Mouse (Mus musculus) hindbrain, embryonic 16.5 days (tissue): ENCODE results near the gene Arhgef11. TPM values are rescaled to one million over a fixed set of nuclear protein-coding genes. Genes with fewer than 3 reads are reported as not detected.

Experiments used
- ATAC-seq: fragments of 200-750 bp; cut with Nextera tagmentation; 2 replicates; pipeline ENCODE4 v1.8.0; 2017; ENCODE audit warnings: moderate TSS enrichment, moderate library complexity
- H3K27ac ChIP-seq: fragments of 300-500 bp; sonication (generic); 2 replicates; pipeline ENCODE4 v1.5.1; 2014; ENCODE audit warnings: low read depth, mild to moderate bottlenecking, control low read depth, low read length, moderate library complexity
- H3K27me3 ChIP-seq: fragments of 300-500 bp; sonication (generic); replicated peaks from 2 replicates; pipeline ENCODE4 v1.6.1; 2014; ENCODE audit warnings: low read length; ENCODE audit not compliant: control insufficient read depth, insufficient read depth
- H3K36me3 ChIP-seq: fragments of 300-500 bp; sonication (generic); 2 replicates; pipeline ENCODE4 v1.6.1; 2014; ENCODE audit warnings: mild to moderate bottlenecking, low read length, moderate library complexity, mixed read lengths; ENCODE audit not compliant: control insufficient read depth, insufficient read depth
- H3K4me1 ChIP-seq: fragments of 300-500 bp; sonication (generic); 2 replicates; pipeline ENCODE4 v1.6.1; 2014; ENCODE audit warnings: low read depth, low read length; ENCODE audit not compliant: control insufficient read depth, insufficient read depth
- H3K4me2 ChIP-seq: fragments of 300-500 bp; sonication (generic); 2 replicates; pipeline ENCODE4 v1.6.1; 2014; ENCODE audit warnings: mild to moderate bottlenecking, low read length, control low read depth, moderate library complexity
- H3K4me3 ChIP-seq: fragments of 300-500 bp; sonication (generic); 2 replicates; pipeline ENCODE4 v1.5.1; 2014; ENCODE audit warnings: mild to moderate bottlenecking, low read length, control low read depth, moderate library complexity
- H3K9ac ChIP-seq: fragments of 300-500 bp; sonication (generic); 2 replicates; pipeline ENCODE4 v1.6.1; 2014; ENCODE audit warnings: low read depth, mild to moderate bottlenecking, control low read depth, low read length, moderate library complexity
- H3K9me3 ChIP-seq: fragments of 300-500 bp; sonication (generic); 2 replicates; pipeline ENCODE4 v1.6.1; 2014; ENCODE audit warnings: mild to moderate bottlenecking, low read length, moderate library complexity; ENCODE audit not compliant: control insufficient read depth
- WGBS: fragments of 180-500 bp; shearing (Covaris S2); extraction: QIAGEN DNeasy Blood & Tissue Kit; methylation state at CpG from one replicate; pipeline ENCODE4 v1.1.7; 2014; 5-methylcytosine and 5-hydroxymethylcytosine counted together
- polyA plus RNA-seq: library from polyadenylated mRNA; unstranded; fragments of >200 nt; fragmentation: Nextera tagmentation; extraction: Ambion mirVana; gene quantifications from 2 replicates; pipeline ENCODE4 v1.2.1, GENCODE M21; 2015

Arhgef11 gene
- polyA plus RNA-seq, 1 experiment from 2014 or later = 20.9 TPM

GRCm38 (mm10) chr3:87649063-87649462 lies 31.7 kb downstream of the Arhgef11 start:
- WGBS = 92% methylated on average over 3 of the region's 3 CpGs
- Histone ChIP-seq H3K4me2 (no peak overlapping the region), H3K27ac (no peak overlapping the region), H3K9ac (no peak overlapping the region), H3K27me3 (no peaks in the 10 kb centered on the region), H3K36me3 (no peaks in the 10 kb centered on the region), H3K4me1 (no peaks in the 10 kb centered on the region), H3K4me3 (no peak overlapping the region), H3K9me3 (no peaks in the 10 kb centered on the region)
- ATAC-seq = no peak

GRCm38 (mm10) chr3:87658348-87658747 lies 41.0 kb downstream of the Arhgef11 start:
- Histone ChIP-seq H3K27me3 (no peaks in the 10 kb centered on the region), H3K4me2 (no peak overlapping the region), H3K4me3 (no peak overlapping the region), H3K9ac (no peak overlapping the region), H3K27ac (no peak overlapping the region), H3K9me3 (no peaks in the 10 kb centered on the region), H3K4me1 (peaks cover 4% of the 10 kb centered on the region), H3K36me3 (no peaks in the 10 kb centered on the region)
- WGBS = 63% methylated on average over 2 of the region's 2 CpGs
- no peak for ATAC-seq

DNA sequence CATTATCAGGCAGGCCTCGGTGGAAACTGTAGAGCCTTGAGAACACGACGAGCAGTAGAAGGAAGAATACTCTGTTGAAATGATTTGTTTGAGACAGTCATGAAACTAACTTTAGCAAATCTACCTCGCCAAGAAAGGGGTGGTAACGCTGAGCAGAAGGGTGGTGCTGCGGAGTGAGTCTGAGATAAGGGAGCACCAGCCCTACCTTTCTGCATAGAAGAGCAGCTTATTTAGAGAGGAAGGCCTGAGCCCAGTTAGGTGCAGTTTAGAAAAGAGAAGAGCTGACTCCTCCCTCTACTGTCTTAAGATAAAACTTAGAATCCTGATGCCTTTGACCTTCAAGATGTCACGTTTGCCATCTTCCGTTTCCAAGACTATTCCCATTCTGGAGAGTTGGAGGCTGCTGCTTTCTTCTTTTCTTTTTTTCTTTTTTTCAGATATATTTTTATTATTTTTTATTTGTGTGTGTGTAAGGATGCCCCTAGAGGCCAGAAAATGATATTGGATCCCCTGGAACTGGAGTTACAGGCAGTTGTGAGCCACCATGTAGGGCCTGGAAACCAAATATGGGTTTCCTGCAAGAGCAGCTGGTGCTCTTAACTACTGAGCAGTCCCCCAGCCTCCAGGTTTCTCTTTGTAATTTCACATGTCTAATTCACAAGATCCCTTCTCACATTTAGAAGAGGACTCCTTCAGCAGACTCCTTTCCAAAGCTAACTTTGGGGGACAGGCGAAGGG lies 42.5 kb downstream of the Arhgef11 start:
- no peak overlapping the region for H3K4me2 ChIP-seq
- no peaks in the 10 kb centered on the region for H3K36me3 ChIP-seq
- peaks cover 4% of the 10 kb centered on the region for H3K4me1 ChIP-seq
- no peaks in the 10 kb centered on the region for H3K27me3 ChIP-seq
- H3K4me3 ChIP-seq = no peak overlapping the region
- WGBS = 91% methylated on average over 9 of the region's 9 CpGs
- ATAC-seq = no peak
- H3K9me3 ChIP-seq = no peaks in the 10 kb centered on the region
- no peak overlapping the region for H3K27ac ChIP-seq
- H3K9ac ChIP-seq = no peak overlapping the region

DNA sequence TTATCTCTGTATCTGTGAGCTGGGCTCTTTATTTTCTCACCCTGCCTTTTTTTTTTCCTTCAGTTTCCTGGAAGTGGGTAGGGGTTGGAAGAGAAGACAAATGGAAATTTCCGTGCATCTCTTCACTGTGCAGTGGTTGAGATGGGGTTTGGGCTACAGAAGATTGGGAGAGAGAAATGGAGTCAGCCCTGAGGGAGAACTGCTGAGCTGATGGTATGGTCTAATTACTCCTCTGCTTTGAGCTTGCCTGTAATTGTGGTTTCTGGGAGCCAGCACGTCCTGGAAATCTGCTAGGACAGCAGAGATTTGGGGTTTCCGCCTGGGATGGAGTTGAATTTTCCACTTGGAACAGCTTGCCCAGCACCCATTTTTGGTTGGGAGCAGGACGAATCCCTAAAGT lies 43.1 kb downstream of the Arhgef11 start:
- no peaks in the 10 kb centered on the region for H3K36me3 ChIP-seq
- peaks cover 2% of the 10 kb centered on the region for H3K4me1 ChIP-seq
- H3K9me3 ChIP-seq = no peaks in the 10 kb centered on the region
- H3K9ac ChIP-seq = no peak overlapping the region
- no peak overlapping the region for H3K27ac ChIP-seq
- ATAC-seq = no peak
- H3K4me2 ChIP-seq = no peak overlapping the region
- H3K27me3 ChIP-seq = no peaks in the 10 kb centered on the region
- WGBS = 78% methylated on average over 4 of the region's 4 CpGs
- no peak overlapping the region for H3K4me3 ChIP-seq

GRCm38 (mm10) chr3:87661291-87661690 lies 43.9 kb downstream of the Arhgef11 start:
- 92% methylated on average over 1 of the region's 1 CpGs for WGBS
- no peak for ATAC-seq
- no peaks in the 10 kb centered on the region for H3K4me1 ChIP-seq
- H3K9ac ChIP-seq = no peak overlapping the region
- H3K4me3 ChIP-seq = no peak overlapping the region
- no peaks in the 10 kb centered on the region for H3K36me3 ChIP-seq
- H3K27ac ChIP-seq = no peak overlapping the region
- no peaks in the 10 kb centered on the region for H3K9me3 ChIP-seq
- H3K4me2 ChIP-seq = no peak overlapping the region
- no peaks in the 10 kb centered on the region for H3K27me3 ChIP-seq

DNA sequence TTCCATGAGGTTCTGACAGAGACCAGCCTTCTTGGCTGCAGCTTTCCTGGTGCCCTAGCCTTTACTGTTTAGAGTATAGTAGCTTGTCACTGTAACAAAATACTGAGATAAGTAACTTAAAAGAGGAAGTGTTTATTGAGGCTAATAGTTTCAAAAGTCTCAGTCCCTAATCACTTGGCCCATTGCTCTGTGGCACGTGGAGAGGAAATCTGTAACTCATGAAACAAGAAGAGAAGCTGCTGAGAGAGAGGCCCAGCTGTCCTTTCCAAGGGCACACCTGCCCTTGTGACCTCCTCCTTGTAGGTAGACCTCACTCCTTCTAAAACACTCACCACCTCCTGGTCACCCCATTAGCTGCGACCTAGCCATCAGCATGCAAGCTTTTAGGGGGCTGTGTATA lies 101.2 kb downstream of the Arhgef11 start:
- WGBS = 94% methylated on average over 2 of the region's 2 CpGs
- H3K36me3 ChIP-seq = peaks cover 39% of the 10 kb centered on the region
- H3K27ac ChIP-seq = no peak overlapping the region

GRCm38 (mm10) chr3:87724556-87724955 lies 107.2 kb downstream of the Arhgef11 start:
- no peak overlapping the region for H3K27ac ChIP-seq
- H3K27me3 ChIP-seq = no peaks in the 10 kb centered on the region
- ATAC-seq = no peak
- 80% methylated on average over 6 of the region's 6 CpGs for WGBS
- H3K4me1 ChIP-seq = no peaks in the 10 kb centered on the region
- H3K36me3 ChIP-seq = peaks cover 67% of the 10 kb centered on the region
- no peak overlapping the region for H3K4me3 ChIP-seq
- H3K4me2 ChIP-seq = no peak overlapping the region
- no peak overlapping the region for H3K9ac ChIP-seq
- H3K9me3 ChIP-seq = no peaks in the 10 kb centered on the region

More for the DNA sequence above, 101.2 kb downstream of the Arhgef11 start:
- Histone ChIP-seq H3K4me2 (no peak overlapping the region), H3K4me3 (no peak overlapping the region), H3K27me3 (no peaks in the 10 kb centered on the region), H3K4me1 (no peaks in the 10 kb centered on the region), H3K9ac (no peak overlapping the region), H3K9me3 (no peaks in the 10 kb centered on the region)
- no peak for ATAC-seq

DNA sequence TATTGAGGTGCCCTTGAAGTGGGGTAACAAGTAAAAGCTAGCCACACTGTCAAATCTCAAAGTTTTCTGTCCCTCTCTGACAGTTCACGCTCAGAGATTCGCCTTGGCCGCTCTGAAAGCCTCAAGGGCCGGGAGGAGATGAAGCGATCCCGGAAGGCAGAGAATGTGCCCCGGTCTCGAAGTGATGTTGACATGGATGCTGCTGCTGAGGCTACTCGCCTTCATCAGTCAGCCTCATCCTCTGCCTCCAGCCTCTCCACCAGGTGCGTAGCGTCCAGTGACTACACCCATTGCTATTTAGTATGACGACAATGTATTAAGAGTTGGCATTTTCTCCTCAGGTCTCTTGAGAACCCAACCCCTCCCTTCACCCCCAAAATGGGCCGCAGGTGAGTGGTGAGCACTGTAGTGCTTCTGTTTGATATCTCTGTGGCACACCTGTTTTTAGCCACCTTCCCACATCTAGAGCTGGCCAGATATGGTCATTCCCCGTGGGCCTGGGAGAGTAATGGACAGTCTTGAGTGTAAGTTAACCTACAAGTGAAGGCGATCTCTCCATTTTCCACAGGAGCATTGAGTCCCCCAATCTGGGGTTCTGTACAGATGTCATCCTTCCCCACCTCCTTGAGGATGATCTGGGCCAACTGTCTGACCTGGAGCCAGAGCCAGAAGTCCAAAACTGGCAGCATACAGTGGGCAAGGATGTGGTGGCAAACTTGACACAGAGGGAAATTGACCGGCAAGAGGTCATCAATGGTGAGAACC lies 108.2 kb downstream of the Arhgef11 start:
- Histone ChIP-seq H3K27ac (no peak overlapping the region), H3K27me3 (no peaks in the 10 kb centered on the region), H3K9ac (no peak overlapping the region), H3K36me3 (peaks cover 72% of the 10 kb centered on the region), H3K4me2 (no peak overlapping the region), H3K9me3 (no peaks in the 10 kb centered on the region), H3K4me3 (no peak overlapping the region), H3K4me1 (no peaks in the 10 kb centered on the region)
- ATAC-seq = no peak
- WGBS = 98% methylated on average over 16 of the region's 16 CpGs

DNA sequence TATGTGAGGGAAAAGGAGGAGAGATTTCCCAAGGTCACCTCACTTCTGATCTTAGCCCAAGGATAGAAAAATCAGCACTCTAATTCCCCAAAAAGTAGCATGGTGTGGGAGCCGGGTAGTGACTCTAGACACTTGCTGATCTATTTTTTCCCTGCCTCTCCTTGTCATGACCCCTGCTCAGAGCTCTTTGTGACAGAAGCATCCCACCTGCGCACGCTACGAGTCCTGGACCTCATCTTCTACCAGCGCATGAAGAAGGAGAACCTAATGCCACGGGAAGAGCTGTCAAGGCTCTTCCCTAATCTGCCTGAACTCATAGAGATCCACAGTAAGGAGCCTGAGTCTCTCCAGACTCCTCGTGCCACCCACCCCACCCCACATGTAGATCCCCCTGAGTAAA lies 108.8 kb downstream of the Arhgef11 start:
- no peak for ATAC-seq
- Histone ChIP-seq H3K4me3 (no peak overlapping the region), H3K9ac (no peak overlapping the region), H3K9me3 (no peaks in the 10 kb centered on the region), H3K36me3 (peaks cover 78% of the 10 kb centered on the region), H3K4me1 (no peaks in the 10 kb centered on the region), H3K27me3 (no peaks in the 10 kb centered on the region), H3K27ac (no peak overlapping the region), H3K4me2 (no peak overlapping the region)
- WGBS = 97% methylated on average over 7 of the region's 7 CpGs
